Mouse (Mus musculus) myocyte (in vitro differentiated cells): ENCODE results near the gene Crtac1.

Experiments used
- E2F4 ChIP-seq: IDR thresholded peaks from one replicate; pipeline ENCODE4 v1.6.1; 2011; ENCODE audit warnings: mild to moderate bottlenecking, control low read depth, moderate library complexity; ENCODE audit not compliant: insufficient read depth
- MAX ChIP-seq: IDR thresholded peaks from one replicate; pipeline ENCODE4 v1.6.1; 2011; ENCODE audit warnings: low read depth, mild to moderate bottlenecking, control low read depth
- MYOD1 ChIP-seq, 3 experiments: IDR thresholded peaks; one replicate each; pipeline ENCODE4 v1.6.1; 2011; ENCODE audit warnings: control low read depth in 2 of 3, low read depth in 2 of 3, mild to moderate bottlenecking in 2 of 3, moderate library complexity in 1 of 3; ENCODE audit not compliant: insufficient read length in 2 of 3, control insufficient read depth in 1 of 3
- MYOG ChIP-seq, 3 experiments: IDR thresholded peaks; one replicate each; pipeline ENCODE4 v1.6.1; 2011; ENCODE audit warnings: control low read depth in 2 of 3, low read depth in 2 of 3, mild to moderate bottlenecking in 2 of 3; ENCODE audit not compliant: insufficient read length in 2 of 3, control insufficient read depth in 1 of 3, insufficient read depth in 1 of 3
- POLR2A ChIP-seq: IDR thresholded peaks from one replicate; pipeline ENCODE4 v1.6.1; 2011; ENCODE audit warnings: low read depth, mild to moderate bottlenecking, control low read depth, moderate library complexity; ENCODE audit not compliant: insufficient read length
- POLR2AphosphoS2 ChIP-seq: IDR thresholded peaks from one replicate; pipeline ENCODE4 v1.6.1; 2011; ENCODE audit warnings: low read depth, control low read depth; ENCODE audit not compliant: insufficient read length

DNA sequence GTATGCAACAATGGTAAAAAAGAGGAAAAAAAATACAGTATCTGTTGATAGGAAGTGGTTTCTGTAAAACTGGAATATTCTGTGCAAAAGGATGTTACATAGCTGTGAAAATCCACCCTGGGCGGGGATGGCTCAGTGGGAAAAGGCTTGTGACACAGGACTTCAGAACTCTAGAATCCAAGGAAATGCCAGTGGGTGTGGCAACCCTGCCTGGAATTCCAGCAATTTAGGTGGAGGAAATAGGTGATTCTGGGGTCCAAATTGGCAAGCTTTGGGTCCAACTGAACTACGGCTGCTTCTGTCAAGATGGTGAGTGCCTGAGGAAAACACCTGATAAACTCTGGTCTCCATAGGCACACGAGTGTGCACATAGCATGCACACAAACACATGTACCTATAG is 54.4 kb downstream of the Crtac1 start:
- TF ChIP-seq MAX (no peak), E2F4 (no peak), POLR2A (no peak), MYOG (IDR thresholded peaks at IDR 0.05; ENCODE audit: control insufficient read depth in 1 of 3, insufficient read depth in 1 of 3, insufficient read length in 2 of 3, low read depth in 2 of 3) (no peak), POLR2AphosphoS2 (no peak), MYOD1 (IDR thresholded peaks at IDR 0.05; ENCODE audit: control insufficient read depth in 1 of 3, insufficient read length in 2 of 3, low read depth in 2 of 3) (no peak)
